Mouse (Mus musculus) large intestine, adult 2 months (tissue): ENCODE measurements around the gene Il11. TPM values are rescaled to one million over a fixed set of nuclear protein-coding genes. Genes with fewer than 3 reads are reported as not detected.

Experiments used
- DNase-seq: peaks from one replicate; pipeline ENCODE4 v3.0.0-alpha.2; 2012; ENCODE audit warnings: low read depth, low spot score
- WGBS: fragments of 180-500 bp; shearing (Covaris S2); methylation state at CpG from one replicate; pipeline ENCODE4 v1.1.7; 2018; 5-methylcytosine and 5-hydroxymethylcytosine counted together
- polyA plus RNA-seq: library from polyadenylated mRNA; depleted of rRNA; stranded (reverse); fragments of >200 nt; gene quantifications from 2 replicates; pipeline ENCODE4 v1.2.3, GENCODE M21; 2012

The Il11 gene
- polyA plus RNA-seq, 1 experiment = 0.11 TPM

- DNase-seq = no peak
- 5% methylated on average over 40 of the region's 40 CpGs for WGBS
Measured at GRCm38 (mm10) chr7:4789436-4789935, 6.8 kb upstream of the Il11 start, which contains the start of gene Tmem238. Tmem238 (minus strand) TSS chr7:4789656.

GRCm38 (mm10) chr7:4788499-4789435 is 6.1 kb upstream of the Il11 start:
- WGBS = under 1% methylated on average over 64 of the region's 64 CpGs
- DNase-seq = no peak

- WGBS = 85% methylated on average over 14 of the region's 14 CpGs
- DNase-seq = no peak
Measured at GRCm38 (mm10) chr7:4783667-4784268, 1.1 kb upstream of the Il11 start.

GRCm38 (mm10) chr7:4782130-4782529 is 529 bp downstream of the Il11 start:
- DNase-seq = no peak
- 38% methylated on average over 3 of the region's 3 CpGs for WGBS

- no peak for DNase-seq
- WGBS = 28% methylated on average over 5 of the region's 5 CpGs
Measured at GRCm38 (mm10) chr7:4779921-4780320, 2.7 kb downstream of the Il11 start.

- no peak for DNase-seq
- 15% methylated on average over 20 of the region's 20 CpGs for WGBS
Measured at GRCm38 (mm10) chr7:4777851-4778637, 4.6 kb downstream of the Il11 start.

- no peak for DNase-seq
Measured at GRCm38 (mm10) chr7:4776861-4777830, 5.5 kb downstream of the Il11 start.

GRCm38 (mm10) chr7:4776131-4776530 is 6.5 kb downstream of the Il11 start:
- no peak for DNase-seq
- WGBS = 49% methylated on average over 10 of the region's 10 CpGs

More at GRCm38 (mm10) chr7:4776861-4777830, 5.5 kb downstream of the Il11 start:
- 2% methylated on average over 53 of the region's 56 CpGs for WGBS

- WGBS = 65% methylated on average over 5 of the region's 5 CpGs
- no peak for DNase-seq
Measured at GRCm38 (mm10) chr7:4771202-4771601, 11.5 kb downstream of the Il11 start, which contains the start of gene Fam71e2. Fam71e2 (minus strand) TSS chr7:4771302.

GRCm38 (mm10) chr7:4764946-4765710 is 17.5 kb downstream of the Il11 start:
- 10% methylated on average over 4 of the region's 4 CpGs for WGBS

GRCm38 (mm10) chr7:4759670-4760069 is 23.0 kb downstream of the Il11 start:
- WGBS = 10% methylated on average over 1 of the region's 1 CpGs
- DNase-seq = no peak

More at GRCm38 (mm10) chr7:4764946-4765710, 17.5 kb downstream of the Il11 start:
- no peak for DNase-seq

GRCm38 (mm10) chr7:4752821-4753570 is 29.7 kb downstream of the Il11 start, which contains the start of gene Cox6b2:
Cox6b2 (minus strand) TSS chr7:4753094.
- 9% methylated on average over 24 of the region's 24 CpGs for WGBS

GRCm38 (mm10) chr7:4751971-4752820 is 30.5 kb downstream of the Il11 start:
- DNase-seq = no peak
- WGBS = 2% methylated on average over 30 of the region's 30 CpGs

More at GRCm38 (mm10) chr7:4752821-4753570, 29.7 kb downstream of the Il11 start, which contains the start of gene Cox6b2:
- DNase-seq = no peak

- DNase-seq = no peak
- 79% methylated on average over 2 of the region's 2 CpGs for WGBS
Measured at GRCm38 (mm10) chr7:4749169-4749568, 33.5 kb downstream of the Il11 start.

- 76% methylated on average over 4 of the region's 4 CpGs for WGBS
- no peak for DNase-seq
Measured at GRCm38 (mm10) chr7:4748321-4748720, 34.3 kb downstream of the Il11 start.
